Mouse (Mus musculus) heart, embryonic 15.5 days (tissue): ENCODE measurements at regions not wholly inside any gene's neighbourhood (a gene's known extent, or its start where the extent isn't known, plus 50 kb on each side); places are given as distances from the start of the nearest gene placed in this dataset.
A peak's percentile ranks its signal among the peaks of the same experiment; 100 is the strongest.

Source experiments
- ATAC-seq: fragments of 200-750 bp; cut with Nextera tagmentation; replicated peaks from 2 replicates; pipeline ENCODE4 v1.8.0; 2017; ENCODE audit warnings: low read depth, moderate TSS enrichment; ENCODE audit not compliant: insufficient number of reproducible peaks, insufficient read depth, low FRiP score
- H3K27ac ChIP-seq: fragments of 300-500 bp; sonication (generic); 2 replicates; pipeline ENCODE4 v1.5.1; 2015; ENCODE audit warnings: mild to moderate bottlenecking, inconsistent platforms
- H3K27me3 ChIP-seq: fragments of 300-500 bp; sonication (generic); 2 replicates; pipeline ENCODE4 v1.6.1; 2015; ENCODE audit warnings: inconsistent platforms
- H3K36me3 ChIP-seq: fragments of 300-500 bp; sonication (generic); 2 replicates; pipeline ENCODE4 v1.6.1; 2015; ENCODE audit warnings: mild to moderate bottlenecking, inconsistent platforms
- H3K4me1 ChIP-seq: fragments of 300-500 bp; sonication (generic); replicated peaks from 2 replicates; pipeline ENCODE4 v1.6.1; 2015; ENCODE audit warnings: inconsistent platforms
- H3K4me2 ChIP-seq: fragments of 300-500 bp; sonication (generic); 2 replicates; pipeline ENCODE4 v1.6.1; 2015; ENCODE audit warnings: inconsistent platforms, mild to moderate bottlenecking, moderate library complexity
- H3K4me3 ChIP-seq: fragments of 300-500 bp; sonication (generic); 2 replicates; pipeline ENCODE4 v1.5.1; 2015; ENCODE audit warnings: mild to moderate bottlenecking, inconsistent platforms
- H3K9ac ChIP-seq: fragments of 300-500 bp; sonication (generic); 2 replicates; pipeline ENCODE4 v1.6.1; 2015; ENCODE audit warnings: mild to moderate bottlenecking, inconsistent platforms
- H3K9me3 ChIP-seq: fragments of 300-500 bp; sonication (generic); replicated peaks from 2 replicates; pipeline ENCODE4 v1.6.1; 2016; ENCODE audit warnings: inconsistent platforms
- WGBS: fragments of 180-500 bp; shearing (Covaris S2); methylation state at CpG from one replicate; pipeline ENCODE4 v1.1.7; 2015; ENCODE audit warnings: mixed read lengths; 5-methylcytosine and 5-hydroxymethylcytosine counted together

DNA sequence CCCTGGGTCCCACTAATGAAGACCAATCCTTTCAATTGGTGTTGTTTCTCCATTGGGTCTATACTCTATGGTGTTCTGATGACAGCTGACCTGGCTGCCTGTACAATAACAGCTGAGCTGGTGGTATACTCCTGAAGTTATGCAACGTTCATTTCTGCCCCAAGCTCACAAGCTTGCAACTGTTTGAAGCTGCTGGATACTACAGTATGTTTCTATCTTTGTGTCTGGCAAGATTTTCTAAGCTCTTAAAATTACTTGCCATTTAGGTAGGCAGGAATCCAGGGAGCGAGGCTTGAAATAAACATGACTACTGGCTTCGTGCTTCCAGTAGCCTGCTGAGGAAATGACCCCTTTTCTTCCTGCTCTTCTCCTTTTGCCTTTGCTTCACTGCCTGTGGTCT lies 444.3 kb upstream of the Nrp1 start:
- Histone ChIP-seq H3K4me1 (peaks cover 22% of the 10 kb centered on the region), H3K27ac (peak overlapping the region; percentile 55), H3K9ac (no peak overlapping the region), H3K9me3 (no peaks in the 10 kb centered on the region), H3K36me3 (no peaks in the 10 kb centered on the region), H3K4me2 (no peak overlapping the region), H3K27me3 (no peaks in the 10 kb centered on the region), H3K4me3 (no peak overlapping the region)
- ATAC-seq, result no peak
- 20% methylated on average over 3 of the region's 3 CpGs for WGBS

DNA sequence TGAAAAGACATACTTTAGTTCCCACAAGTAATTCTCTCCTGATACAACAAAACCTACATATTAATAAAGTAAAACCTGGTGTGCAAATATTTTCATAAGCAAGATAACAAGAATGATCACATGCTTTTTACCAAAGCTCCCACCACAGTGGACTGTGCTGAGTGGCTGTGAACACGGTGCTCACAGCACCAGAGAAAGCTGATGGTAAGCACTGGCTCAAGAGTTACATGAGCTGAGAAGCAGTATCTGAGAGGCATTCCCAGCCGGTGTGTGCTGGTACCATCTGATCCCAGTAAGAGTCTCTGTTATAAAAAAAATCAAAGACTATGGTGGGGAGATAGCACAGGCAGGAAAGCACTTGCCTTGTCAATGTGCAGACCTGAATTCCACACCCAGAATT lies 443.5 kb upstream of the Nrp1 start:
- no peak overlapping the region for H3K9ac ChIP-seq
- 22% methylated on average over 2 of the region's 2 CpGs for WGBS
- H3K4me2 ChIP-seq, result peak overlapping the region; percentile 17; the same call in 1 of the 2 replicates
- H3K36me3 ChIP-seq, result no peaks in the 10 kb centered on the region
- ATAC-seq, result 0 out of 2 replicates have a peak, but pooled peaks have one; percentile 45
- no peaks in the 10 kb centered on the region for H3K27me3 ChIP-seq
- no peaks in the 10 kb centered on the region for H3K9me3 ChIP-seq
- H3K27ac ChIP-seq, result peak overlapping the region; percentile 83
- no peak overlapping the region for H3K4me3 ChIP-seq
- H3K4me1 ChIP-seq, result peaks cover 22% of the 10 kb centered on the region

DNA sequence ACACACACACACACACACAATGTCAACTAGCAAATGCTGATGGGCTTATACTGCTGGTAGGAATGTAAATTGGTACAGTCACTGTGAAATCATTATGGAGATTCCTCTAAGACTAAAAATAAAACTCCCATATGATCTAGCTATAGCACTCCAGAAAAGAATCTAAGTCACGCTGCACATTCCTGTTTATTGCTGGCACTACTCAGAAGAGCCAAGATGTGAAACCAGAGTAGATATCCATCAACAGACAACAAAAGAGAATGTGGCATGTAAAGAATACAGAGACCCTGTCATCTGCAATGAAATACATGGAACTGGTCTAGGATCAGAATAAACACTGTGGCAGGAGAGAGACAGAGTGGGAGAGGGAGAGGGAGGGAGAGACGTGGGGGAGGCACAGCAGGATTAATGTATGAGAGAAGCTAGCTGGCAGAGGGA lies 442.8 kb upstream of the Nrp1 start:
- H3K4me3 ChIP-seq, result no peak overlapping the region

DNA sequence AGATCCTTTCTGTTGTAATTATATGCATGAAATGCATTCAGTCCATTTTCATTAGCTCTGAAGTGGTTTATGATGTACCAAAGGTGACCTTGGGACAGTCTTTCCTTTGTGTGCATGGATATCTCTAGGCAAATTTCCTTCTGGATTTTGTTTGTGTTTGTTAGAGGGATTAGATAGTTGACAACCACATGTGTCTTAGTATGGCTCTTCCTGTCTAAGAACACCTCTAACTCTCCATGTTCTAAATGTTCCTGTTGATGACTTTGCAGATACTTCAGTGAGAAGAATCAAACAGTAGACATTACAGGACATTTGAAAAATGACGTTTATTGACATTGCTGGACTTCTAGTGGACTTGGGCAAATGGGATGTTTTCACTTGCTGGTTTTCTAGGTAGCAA lies 436.5 kb upstream of the Nrp1 start:
- no peaks in the 10 kb centered on the region for H3K36me3 ChIP-seq
- no peak overlapping the region for H3K27ac ChIP-seq
- H3K27me3 ChIP-seq, result no peaks in the 10 kb centered on the region
- ATAC-seq, result no peak
- no peaks in the 10 kb centered on the region for H3K4me1 ChIP-seq
- no peaks in the 10 kb centered on the region for H3K9me3 ChIP-seq
- no peak overlapping the region for H3K4me3 ChIP-seq
- 80% methylated on average over 1 of the region's 1 CpGs for WGBS
- H3K9ac ChIP-seq, result no peak overlapping the region
- no peak overlapping the region for H3K4me2 ChIP-seq

More for the DNA sequence above, 442.8 kb upstream of the Nrp1 start:
- Histone ChIP-seq H3K4me1 (peaks cover 22% of the 10 kb centered on the region), H3K27ac (peak overlapping the region; percentile 83), H3K9ac (no peak overlapping the region), H3K27me3 (no peaks in the 10 kb centered on the region), H3K4me2 (peak overlapping the region; percentile 17), H3K36me3 (no peaks in the 10 kb centered on the region), H3K9me3 (no peaks in the 10 kb centered on the region)
- WGBS, result 24% methylated on average over 2 of the region's 2 CpGs
- ATAC-seq, result peak; percentile 53

GRCm38 (mm10) chr8:127923321-127923720 lies 435.1 kb upstream of the Nrp1 start:
- ATAC-seq, result no peak
- H3K27me3 ChIP-seq, result no peaks in the 10 kb centered on the region
- H3K27ac ChIP-seq, result no peak overlapping the region
- no peaks in the 10 kb centered on the region for H3K36me3 ChIP-seq
- no peak overlapping the region for H3K4me2 ChIP-seq
- no peaks in the 10 kb centered on the region for H3K4me1 ChIP-seq
- no peak overlapping the region for H3K4me3 ChIP-seq
- no peak overlapping the region for H3K9ac ChIP-seq
- WGBS, result 79% methylated on average over 4 of the region's 4 CpGs
- no peaks in the 10 kb centered on the region for H3K9me3 ChIP-seq

GRCm38 (mm10) chr8:127932276-127932675 lies 426.1 kb upstream of the Nrp1 start:
- 73% methylated on average over 1 of the region's 1 CpGs for WGBS
- Histone ChIP-seq H3K4me3 (no peak overlapping the region), H3K27me3 (no peaks in the 10 kb centered on the region), H3K4me2 (no peak overlapping the region), H3K36me3 (no peaks in the 10 kb centered on the region), H3K9me3 (no peaks in the 10 kb centered on the region), H3K9ac (no peak overlapping the region), H3K27ac (no peak overlapping the region), H3K4me1 (no peaks in the 10 kb centered on the region)
- ATAC-seq, result no peak

GRCm38 (mm10) chr8:127936792-127937435 lies 421.5 kb upstream of the Nrp1 start:
- no peak for ATAC-seq
- H3K4me2 ChIP-seq, result no peak overlapping the region
- no peaks in the 10 kb centered on the region for H3K9me3 ChIP-seq
- no peaks in the 10 kb centered on the region for H3K4me1 ChIP-seq
- H3K9ac ChIP-seq, result no peak overlapping the region
- no peaks in the 10 kb centered on the region for H3K36me3 ChIP-seq
- no peak overlapping the region for H3K27ac ChIP-seq
- 86% methylated on average over 6 of the region's 6 CpGs for WGBS
- H3K27me3 ChIP-seq, result no peaks in the 10 kb centered on the region
- H3K4me3 ChIP-seq, result no peak overlapping the region

- no peaks in the 10 kb centered on the region for H3K36me3 ChIP-seq
- no peak overlapping the region for H3K27ac ChIP-seq
- no peaks in the 10 kb centered on the region for H3K9me3 ChIP-seq
- no peaks in the 10 kb centered on the region for H3K4me1 ChIP-seq
- no peak overlapping the region for H3K4me3 ChIP-seq
- ATAC-seq, result no peak
- no peak overlapping the region for H3K9ac ChIP-seq
- no peaks in the 10 kb centered on the region for H3K27me3 ChIP-seq
- no peak overlapping the region for H3K4me2 ChIP-seq
- WGBS, result 52% methylated on average over 7 of the region's 7 CpGs
Observed at GRCm38 (mm10) chr8:127939284-127939985, 419.0 kb upstream of the Nrp1 start.

GRCm38 (mm10) chr8:127939986-127940359 lies 418.4 kb upstream of the Nrp1 start:
- Histone ChIP-seq H3K27me3 (no peaks in the 10 kb centered on the region), H3K9me3 (no peaks in the 10 kb centered on the region), H3K9ac (no peak overlapping the region), H3K4me3 (no peak overlapping the region), H3K4me1 (no peaks in the 10 kb centered on the region), H3K36me3 (no peaks in the 10 kb centered on the region), H3K27ac (no peak overlapping the region), H3K4me2 (no peak overlapping the region)
- 59% methylated on average over 5 of the region's 5 CpGs for WGBS
- ATAC-seq, result no peak

DNA sequence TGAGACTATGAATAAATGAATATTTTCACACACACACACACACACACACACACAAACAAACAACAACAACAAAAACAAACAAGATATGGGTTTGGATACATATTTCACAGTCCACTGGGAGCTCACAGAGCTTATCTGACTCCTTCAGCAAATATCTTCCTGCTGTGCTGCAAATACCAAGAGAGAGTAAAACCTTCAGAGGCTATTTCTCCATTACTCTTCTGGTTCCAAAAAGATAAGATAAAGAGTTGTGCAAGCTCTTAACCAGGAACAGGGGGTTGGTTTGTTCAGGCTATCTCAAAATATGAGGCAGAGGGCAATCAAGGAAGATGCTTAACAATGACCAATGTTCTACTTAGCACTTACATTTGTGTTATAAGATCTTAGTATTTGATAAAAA lies 416.1 kb upstream of the Nrp1 start:
- no peak for ATAC-seq
- H3K27me3 ChIP-seq, result no peaks in the 10 kb centered on the region
- no peak overlapping the region for H3K27ac ChIP-seq
- H3K9me3 ChIP-seq, result no peaks in the 10 kb centered on the region
- H3K4me1 ChIP-seq, result no peaks in the 10 kb centered on the region
- H3K36me3 ChIP-seq, result no peaks in the 10 kb centered on the region
- no peak overlapping the region for H3K4me2 ChIP-seq
- H3K4me3 ChIP-seq, result no peak overlapping the region
- H3K9ac ChIP-seq, result no peak overlapping the region

GRCm38 (mm10) chr8:127944955-127945498 lies 413.4 kb upstream of the Nrp1 start:
- Histone ChIP-seq H3K27ac (no peak overlapping the region), H3K9me3 (no peaks in the 10 kb centered on the region), H3K4me1 (no peaks in the 10 kb centered on the region), H3K4me2 (no peak overlapping the region), H3K4me3 (no peak overlapping the region), H3K27me3 (no peaks in the 10 kb centered on the region), H3K36me3 (no peaks in the 10 kb centered on the region), H3K9ac (no peak overlapping the region)
- no peak for ATAC-seq

DNA sequence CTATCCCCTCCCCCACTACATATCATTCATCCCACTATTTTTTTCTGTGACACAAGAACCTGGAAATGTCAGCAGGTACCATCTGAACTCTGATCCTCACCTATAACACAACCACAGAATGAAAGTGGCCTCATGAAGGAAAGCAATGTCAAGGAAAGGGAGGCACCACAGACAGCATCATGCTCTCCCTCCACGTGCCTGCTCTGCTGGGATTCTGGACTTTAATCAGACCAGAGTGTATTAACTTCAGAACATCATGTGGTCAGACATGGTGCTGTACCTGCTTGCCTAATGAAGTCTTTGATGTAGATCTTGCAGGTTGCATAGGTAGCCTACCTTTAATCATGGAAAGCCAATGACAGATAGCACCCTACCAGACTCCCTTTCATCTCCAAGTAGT lies 400.8 kb upstream of the Nrp1 start:
- Histone ChIP-seq H3K9ac (no peak overlapping the region), H3K4me2 (no peak overlapping the region), H3K4me3 (no peak overlapping the region), H3K27me3 (no peaks in the 10 kb centered on the region), H3K4me1 (no peaks in the 10 kb centered on the region), H3K36me3 (no peaks in the 10 kb centered on the region), H3K27ac (no peak overlapping the region), H3K9me3 (no peaks in the 10 kb centered on the region)
- WGBS, result 70% methylated on average over 1 of the region's 1 CpGs
- no peak for ATAC-seq
